Mouse (Mus musculus) layer of hippocampus, adult 18-20 months (tissue): ENCODE results near the gene Foxi1. TPM values are rescaled to one million over a fixed set of nuclear protein-coding genes. Genes with fewer than 3 reads are reported as not detected.

Experiments used
- DNase-seq, 2 experiments: peaks; one replicate each; pipeline ENCODE4 v3.0.0; 2022; ENCODE audit warnings: low spot score in 2 of 2
- total RNA-seq, 2 experiments: library from RNA; stranded (reverse); gene quantifications; 2 replicates each; pipeline ENCODE4 v1.2.3; 2021

Foxi1 gene
- total RNA-seq, 2 experiments from 2014 or later = not detected

GRCm38 (mm10) chr11:34165278-34165677 lies 42.6 kb downstream of the Foxi1 start:
- no peak for DNase-seq

GRCm38 (mm10) chr11:34158916-34159315 lies 49.0 kb downstream of the Foxi1 start:
- DNase-seq = no peak

GRCm38 (mm10) chr11:34155235-34155634 lies 52.7 kb downstream of the Foxi1 start:
- DNase-seq = no peak

Other genes starting within 250 kb of the Foxi1 start
- gene Kcnmb1, start 245.1 kb downstream of the Foxi1 start, total RNA-seq = under 1 TPM; 0.27 to 0.28 TPM
- 10 to 100 TPM; 20.3 to 24.2 TPM for gene Kcnip1, start 214.9 kb downstream of the Foxi1 start, total RNA-seq
- 1 to 10 TPM; 2.9 to 3.7 TPM for gene Lcp2, start 161.2 kb downstream of the Foxi1 start, total RNA-seq
- not detected for gene 4930469K13Rik, start 109.5 kb downstream of the Foxi1 start, total RNA-seq
- under 1 TPM; 0.74 to 0.79 TPM for gene Fam196b, start 106.7 kb upstream of the Foxi1 start, total RNA-seq